Mouse (Mus musculus): ENCODE data around the gene Plagl1. TPM values are rescaled to one million over a fixed set of nuclear protein-coding genes. Genes with fewer than 3 reads are reported as not detected.

Plagl1 gene
- polyA plus RNA-seq, 1 experiment from 2014 or later, result 126 TPM

GRCm38 (mm10) chr10:13140434-13140833 lies 80.1 kb downstream of the Plagl1 start:
- Histone ChIP-seq H3K4me3 (no peak overlapping the region), H3K4me1 (peaks cover 10% of the 10 kb centered on the region), H3K4me2 (no peak overlapping the region), H3K36me3 (no peaks in the 10 kb centered on the region), H3K9me3 (no peaks in the 10 kb centered on the region), H3K27me3 (no peaks in the 10 kb centered on the region), H3K9ac (no peak overlapping the region), H3K27ac (peak overlapping the region; percentile 55; the same call in 1 of the 2 replicates)
- 59% methylated on average over 2 of the region's 2 CpGs for WGBS
- no peak for ATAC-seq (ENCODE audit: insufficient number of reproducible peaks, insufficient read depth, low FRiP score, low TSS enrichment, low read depth)

GRCm38 (mm10) chr10:13150435-13150834 lies 90.1 kb downstream of the Plagl1 start:
- Histone ChIP-seq H3K27me3 (no peaks in the 10 kb centered on the region), H3K4me3 (no peak overlapping the region), H3K27ac (no peak overlapping the region), H3K4me1 (no peaks in the 10 kb centered on the region), H3K9ac (no peak overlapping the region), H3K9me3 (no peaks in the 10 kb centered on the region), H3K4me2 (no peak overlapping the region), H3K36me3 (no peaks in the 10 kb centered on the region)
- no peak for ATAC-seq (ENCODE audit: insufficient number of reproducible peaks, insufficient read depth, low FRiP score, low TSS enrichment, low read depth)
- 49% methylated on average over 3 of the region's 3 CpGs for WGBS

GRCm38 (mm10) chr10:13151353-13151752 lies 91.0 kb downstream of the Plagl1 start:
- no peak for ATAC-seq (ENCODE audit: insufficient number of reproducible peaks, insufficient read depth, low FRiP score, low TSS enrichment, low read depth)
- no peak overlapping the region for H3K27ac ChIP-seq
- no peaks in the 10 kb centered on the region for H3K9me3 ChIP-seq
- 83% methylated on average over 5 of the region's 5 CpGs for WGBS
- H3K4me3 ChIP-seq, result no peak overlapping the region
- H3K27me3 ChIP-seq, result no peaks in the 10 kb centered on the region
- no peaks in the 10 kb centered on the region for H3K36me3 ChIP-seq
- no peaks in the 10 kb centered on the region for H3K4me1 ChIP-seq
- no peak overlapping the region for H3K9ac ChIP-seq
- no peak overlapping the region for H3K4me2 ChIP-seq

- H3K4me3 ChIP-seq, result no peak overlapping the region
- H3K36me3 ChIP-seq, result no peaks in the 10 kb centered on the region
Measured at GRCm38 (mm10) chr10:13152811-13153364, 92.6 kb downstream of the Plagl1 start.

GRCm38 (mm10) chr10:13155377-13155776 lies 95.1 kb downstream of the Plagl1 start:
- H3K4me3 ChIP-seq, result no peak overlapping the region
- 80% methylated on average over 5 of the region's 5 CpGs for WGBS
- H3K4me2 ChIP-seq, result no peak overlapping the region
- no peaks in the 10 kb centered on the region for H3K9me3 ChIP-seq
- no peaks in the 10 kb centered on the region for H3K27me3 ChIP-seq
- no peaks in the 10 kb centered on the region for H3K36me3 ChIP-seq
- no peak overlapping the region for H3K9ac ChIP-seq
- H3K4me1 ChIP-seq, result no peaks in the 10 kb centered on the region
- ATAC-seq (ENCODE audit: insufficient number of reproducible peaks, insufficient read depth, low FRiP score, low TSS enrichment, low read depth), result no peak
- no peak overlapping the region for H3K27ac ChIP-seq

More at GRCm38 (mm10) chr10:13152811-13153364, 92.6 kb downstream of the Plagl1 start:
- Histone ChIP-seq H3K9ac (no peak overlapping the region), H3K4me2 (no peak overlapping the region), H3K9me3 (no peaks in the 10 kb centered on the region), H3K27me3 (no peaks in the 10 kb centered on the region), H3K27ac (no peak overlapping the region), H3K4me1 (no peaks in the 10 kb centered on the region)
- no peak for ATAC-seq (ENCODE audit: insufficient number of reproducible peaks, insufficient read depth, low FRiP score, low TSS enrichment, low read depth)
- WGBS, result 74% methylated on average over 4 of the region's 4 CpGs

- no peak overlapping the region for H3K4me2 ChIP-seq
- no peaks in the 10 kb centered on the region for H3K9me3 ChIP-seq
- no peaks in the 10 kb centered on the region for H3K27me3 ChIP-seq
- H3K36me3 ChIP-seq, result no peaks in the 10 kb centered on the region
- H3K27ac ChIP-seq, result no peak overlapping the region
- H3K4me3 ChIP-seq, result no peak overlapping the region
- no peak for ATAC-seq (ENCODE audit: insufficient number of reproducible peaks, insufficient read depth, low FRiP score, low TSS enrichment, low read depth)
- WGBS, result 68% methylated on average over 4 of the region's 4 CpGs
- H3K9ac ChIP-seq, result no peak overlapping the region
- no peaks in the 10 kb centered on the region for H3K4me1 ChIP-seq
Measured at GRCm38 (mm10) chr10:13160913-13161312, 100.6 kb downstream of the Plagl1 start.

GRCm38 (mm10) chr10:13162031-13162430 lies 101.7 kb downstream of the Plagl1 start:
- Histone ChIP-seq H3K36me3 (no peaks in the 10 kb centered on the region), H3K4me1 (no peaks in the 10 kb centered on the region), H3K9ac (no peak overlapping the region), H3K4me2 (no peak overlapping the region), H3K4me3 (no peak overlapping the region), H3K27ac (no peak overlapping the region), H3K27me3 (no peaks in the 10 kb centered on the region), H3K9me3 (no peaks in the 10 kb centered on the region)
- no peak for ATAC-seq (ENCODE audit: insufficient number of reproducible peaks, insufficient read depth, low FRiP score, low TSS enrichment, low read depth)
- WGBS, result 81% methylated on average over 4 of the region's 4 CpGs

GRCm38 (mm10) chr10:13168461-13168860 lies 108.2 kb downstream of the Plagl1 start:
- no peak for ATAC-seq (ENCODE audit: insufficient number of reproducible peaks, insufficient read depth, low FRiP score, low TSS enrichment, low read depth)
- peak overlapping the region; percentile 86 for H3K27ac ChIP-seq
- 48% methylated on average over 5 of the region's 5 CpGs for WGBS

GRCm38 (mm10) chr10:13170739-13171448 lies 110.6 kb downstream of the Plagl1 start:
- H3K4me2 ChIP-seq, result peak overlapping the region; percentile 40
- ATAC-seq (ENCODE audit: insufficient number of reproducible peaks, insufficient read depth, low FRiP score, low TSS enrichment, low read depth), result peak; percentile 50; the same call in 1 of the 2 replicates
- H3K27ac ChIP-seq, result peak overlapping the region; percentile 81
- H3K4me1 ChIP-seq, result peaks cover 47% of the 10 kb centered on the region
- WGBS, result 10% methylated on average over 12 of the region's 12 CpGs
- no peak overlapping the region for H3K4me3 ChIP-seq
- no peaks in the 10 kb centered on the region for H3K9me3 ChIP-seq
- no peak overlapping the region for H3K9ac ChIP-seq
- no peaks in the 10 kb centered on the region; the same call in 1 of the 2 replicates for H3K27me3 ChIP-seq
- peaks cover under 1% of the 10 kb centered on the region; the same call in 1 of the 2 replicates for H3K36me3 ChIP-seq

More at GRCm38 (mm10) chr10:13168461-13168860, 108.2 kb downstream of the Plagl1 start:
- Histone ChIP-seq H3K4me1 (peaks cover 47% of the 10 kb centered on the region), H3K9me3 (no peaks in the 10 kb centered on the region), H3K36me3 (no peaks in the 10 kb centered on the region), H3K9ac (no peak overlapping the region), H3K27me3 (no peaks in the 10 kb centered on the region; the same call in 1 of the 2 replicates), H3K4me3 (no peak overlapping the region), H3K4me2 (no peak overlapping the region)

GRCm38 (mm10) chr10:13171461-13171860 lies 111.2 kb downstream of the Plagl1 start:
- ATAC-seq (ENCODE audit: insufficient number of reproducible peaks, insufficient read depth, low FRiP score, low TSS enrichment, low read depth), result no peak
- Histone ChIP-seq H3K9ac (no peak overlapping the region), H3K4me2 (peak overlapping the region; percentile 40), H3K4me1 (peaks cover 47% of the 10 kb centered on the region), H3K9me3 (no peaks in the 10 kb centered on the region), H3K27ac (peak overlapping the region; percentile 81), H3K36me3 (peaks cover 6% of the 10 kb centered on the region; the same call in 1 of the 2 replicates), H3K4me3 (no peak overlapping the region), H3K27me3 (no peaks in the 10 kb centered on the region; the same call in 1 of the 2 replicates)
- 32% methylated on average over 2 of the region's 2 CpGs for WGBS

GRCm38 (mm10) chr10:13172798-13173221 lies 112.5 kb downstream of the Plagl1 start:
- Histone ChIP-seq H3K27ac (peak overlapping the region; percentile 58), H3K4me2 (peak overlapping the region; percentile 15; the same call in 1 of the 2 replicates), H3K4me3 (no peak overlapping the region), H3K9ac (no peak overlapping the region), H3K36me3 (peaks cover 19% of the 10 kb centered on the region), H3K9me3 (no peaks in the 10 kb centered on the region), H3K4me1 (peaks cover 47% of the 10 kb centered on the region), H3K27me3 (no peaks in the 10 kb centered on the region; the same call in 1 of the 2 replicates)
- ATAC-seq (ENCODE audit: insufficient number of reproducible peaks, insufficient read depth, low FRiP score, low TSS enrichment, low read depth), result no peak
- 35% methylated on average over 10 of the region's 10 CpGs for WGBS

- no peak overlapping the region for H3K4me2 ChIP-seq
- H3K36me3 ChIP-seq, result peaks cover 47% of the 10 kb centered on the region
- peaks cover 22% of the 10 kb centered on the region for H3K4me1 ChIP-seq
- no peak overlapping the region for H3K27ac ChIP-seq
- no peaks in the 10 kb centered on the region for H3K27me3 ChIP-seq
- H3K9ac ChIP-seq, result no peak overlapping the region
- no peak for ATAC-seq (ENCODE audit: insufficient number of reproducible peaks, insufficient read depth, low FRiP score, low TSS enrichment, low read depth)
- 86% methylated on average over 7 of the region's 7 CpGs for WGBS
- H3K4me3 ChIP-seq, result no peak overlapping the region
- no peaks in the 10 kb centered on the region for H3K9me3 ChIP-seq
Measured at GRCm38 (mm10) chr10:13175866-13176265, 115.6 kb downstream of the Plagl1 start.
